7 mouse cellular contexts compared by ENCODE assay signal in genomic region chr5:139804107-139804551, GRCm38 (mm10). TPM values are rescaled to one million over a fixed set of nuclear protein-coding genes. Genes with fewer than 3 reads are reported as not detected.
A peak's percentile ranks its signal among the peaks of the same experiment; 100 is the strongest.
DNase-seq lines count a peak whose midpoint lies in the region; ATAC-seq lines count a peak whose summit lies in the region.

No protein-coding gene starts in this region.

- 0 out of 2 replicates have a peak overlapping the region, but pooled peaks have one; percentile 29 for H3K27ac ChIP-seq in neural tube, embryonic 11.5 days (ENCODE audit: low read depth, low read length)
- H3K27ac ChIP-seq in embryonic facial prominence, embryonic 14.5 days (replicated peaks; ENCODE audit: low read depth, low read length): no peak overlapping the region
- peak overlapping the region; percentile 99 for H3K27ac ChIP-seq in liver, embryonic 11.5 days (ENCODE audit: low read depth, low read length)
- peak overlapping the region; percentile 71 for H3K27ac ChIP-seq in stomach, embryonic 16.5 days (ENCODE audit: low read length)

- WGBS in neural tube, embryonic 11.5 days: 19% methylated on average over 6 of the region's 6 CpGs
- WGBS in embryonic facial prominence, embryonic 14.5 days: 14% methylated on average over 6 of the region's 6 CpGs
- 3% methylated on average over 6 of the region's 6 CpGs for WGBS in liver, embryonic 11.5 days
- WGBS in stomach, embryonic 16.5 days: 13% methylated on average over 6 of the region's 6 CpGs

- peaks cover 8% of the 10 kb centered on the region for H3K4me1 ChIP-seq in neural tube, embryonic 11.5 days (ENCODE audit: control insufficient read depth, insufficient read depth, low read length)
- no peaks in the 10 kb centered on the region; the same call in 1 of the 2 replicates for H3K4me1 ChIP-seq in embryonic facial prominence, embryonic 14.5 days (ENCODE audit: control insufficient read depth, insufficient read depth, low read length)
- peaks cover 39% of the 10 kb centered on the region for H3K4me1 ChIP-seq in liver, embryonic 11.5 days (replicated peaks; ENCODE audit: control insufficient read depth, insufficient read depth, low read length)
- peaks cover 19% of the 10 kb centered on the region for H3K4me1 ChIP-seq in stomach, embryonic 16.5 days (ENCODE audit: control insufficient read depth, insufficient read depth, low read length)

- H3K27me3 ChIP-seq in neural tube, embryonic 11.5 days (ENCODE audit: control insufficient read depth, insufficient read depth, low read length): no peaks in the 10 kb centered on the region
- H3K27me3 ChIP-seq in embryonic facial prominence, embryonic 14.5 days (replicated peaks; ENCODE audit: control insufficient read depth, insufficient read depth, low read length): no peaks in the 10 kb centered on the region
- no peaks in the 10 kb centered on the region for H3K27me3 ChIP-seq in liver, embryonic 11.5 days (replicated peaks; ENCODE audit: control insufficient read depth, insufficient read depth, low read length)
- no peaks in the 10 kb centered on the region for H3K27me3 ChIP-seq in stomach, embryonic 16.5 days (ENCODE audit: control insufficient read depth, insufficient read depth, low read length)

- ATAC-seq in neural tube, embryonic 11.5 days (ENCODE audit: insufficient read depth, low FRiP score, low TSS enrichment): no peak
- 0 out of 2 replicates have a peak, but pooled peaks have one; percentile 10 for ATAC-seq in embryonic facial prominence, embryonic 14.5 days (ENCODE audit: low read depth)
- ATAC-seq in liver, embryonic 11.5 days (replicated peaks; ENCODE audit: low FRiP score): peak; percentile 97
- ATAC-seq in stomach, embryonic 16.5 days (ENCODE audit: insufficient read depth, low FRiP score): peak; percentile 83

- no peaks in the 10 kb centered on the region for H3K9me3 ChIP-seq in neural tube, embryonic 11.5 days (ENCODE audit: control insufficient read depth, low read length)
- no peaks in the 10 kb centered on the region for H3K9me3 ChIP-seq in embryonic facial prominence, embryonic 14.5 days (ENCODE audit: control insufficient read depth, low read length)
- no peaks in the 10 kb centered on the region for H3K9me3 ChIP-seq in liver, embryonic 11.5 days (ENCODE audit: control insufficient read depth, low read length)
- H3K9me3 ChIP-seq in stomach, embryonic 16.5 days (replicated peaks; ENCODE audit: control insufficient read depth, low read length): no peaks in the 10 kb centered on the region

- peaks cover 4% of the 10 kb centered on the region; the same call in 1 of the 2 replicates for H3K36me3 ChIP-seq in neural tube, embryonic 11.5 days (ENCODE audit: control insufficient read depth, insufficient read depth, low read length)
- peaks cover 17% of the 10 kb centered on the region for H3K36me3 ChIP-seq in embryonic facial prominence, embryonic 14.5 days (ENCODE audit: control insufficient read depth, insufficient read depth, low read length)
- peaks cover 26% of the 10 kb centered on the region for H3K36me3 ChIP-seq in liver, embryonic 11.5 days (ENCODE audit: control insufficient read depth, insufficient read depth, low read length)
- H3K36me3 ChIP-seq in stomach, embryonic 16.5 days (ENCODE audit: control insufficient read depth, insufficient read depth, low read length): no peaks in the 10 kb centered on the region

- H3K4me2 ChIP-seq in neural tube, embryonic 11.5 days (ENCODE audit: low read depth): 0 out of 2 replicates have a peak overlapping the region, but pooled peaks have one; percentile 1
- no peak overlapping the region; the same call in 1 of the 2 replicates for H3K4me2 ChIP-seq in embryonic facial prominence, embryonic 14.5 days (ENCODE audit: low read depth, low read length)
- peak overlapping the region; percentile 64 for H3K4me2 ChIP-seq in liver, embryonic 11.5 days
- no peak overlapping the region for H3K4me2 ChIP-seq in stomach, embryonic 16.5 days (ENCODE audit: low read depth, low read length)

- H3K9ac ChIP-seq in neural tube, embryonic 11.5 days (ENCODE audit: low read length): no peak overlapping the region
- no peak overlapping the region for H3K9ac ChIP-seq in embryonic facial prominence, embryonic 14.5 days (ENCODE audit: low read depth, low read length)
- peak overlapping the region; percentile 63 for H3K9ac ChIP-seq in liver, embryonic 11.5 days (ENCODE audit: low read depth, low read length)
- no peak overlapping the region for H3K9ac ChIP-seq in stomach, embryonic 16.5 days (ENCODE audit: low read length)

- no peak overlapping the region for H3K4me3 ChIP-seq in neural tube, embryonic 11.5 days (ENCODE audit: low read depth, low read length)
- no peak overlapping the region for H3K4me3 ChIP-seq in embryonic facial prominence, embryonic 14.5 days (ENCODE audit: low read depth, low read length)
- H3K4me3 ChIP-seq in liver, embryonic 11.5 days (ENCODE audit: low read depth, low read length): peak overlapping the region; percentile 0; the same call in 1 of the 2 replicates
- no peak overlapping the region for H3K4me3 ChIP-seq in stomach, embryonic 16.5 days (replicated peaks; ENCODE audit: low read length)

- intact Hi-C loops in left cerebral cortex, postnatal 25 days (cut with DNase I): no loop called here
- intact Hi-C loops in gastrocnemius, postnatal 36 days (cut with DNase I): no loop called here

- DNase-seq in neural tube, embryonic 11.5 days (ENCODE audit: low spot score): no peak
- DNase-seq in neural tube, embryonic 10.5 days (ENCODE audit: extremely low spot score, low spot score): no peak
- no peak for DNase-seq in embryonic facial prominence, embryonic 14.5 days (ENCODE audit: low spot score)
- DNase-seq in liver, embryonic 11.5 days (ENCODE audit: low spot score): no peak
- DNase-seq in left cerebral cortex, postnatal 25 days (ENCODE audit: low spot score in 2 of 2): no peak
- DNase-seq in gastrocnemius, postnatal 36 days: no peak

RNA-seq across cellular contexts. Expression of gene Mafk, which starts 12.8 kb away (rescaled TPM):
- 7.0 and 8.3 TPM in 2 replicates for polyA plus RNA-seq in neural tube, embryonic 11.5 days (2014; fragmentation: Nextera tagmentation; extraction: Ambion mirVana)
- polyA plus RNA-seq in embryonic facial prominence, embryonic 14.5 days (2014; fragmentation: Nextera tagmentation; extraction: Ambion mirVana): 7.1 and 8.1 TPM in 2 replicates
- 30.4 and 35.1 TPM in 2 replicates for polyA plus RNA-seq in liver, embryonic 11.5 days (2014; fragmentation: Nextera tagmentation; extraction: Ambion mirVana)
- polyA plus RNA-seq in stomach, embryonic 16.5 days (2015; fragmentation: Nextera tagmentation; extraction: Ambion mirVana): 18.9 and 22.3 TPM in 2 replicates
- total RNA-seq in left cerebral cortex, postnatal 25 days (2021): 1 to 10 TPM; 6.8 TPM
- total RNA-seq in gastrocnemius, postnatal 36 days (2021): 10 to 100 TPM; 16.6 to 21.4 TPM

RNA-seq across cellular contexts. Expression of gene Tmem184a, which starts 15.6 kb away (rescaled TPM):
- polyA plus RNA-seq in neural tube, embryonic 11.5 days (2014; fragmentation: Nextera tagmentation; extraction: Ambion mirVana): 0.70 and 1.0 TPM in 2 replicates
- 4.3 and 5.5 TPM in 2 replicates for polyA plus RNA-seq in embryonic facial prominence, embryonic 14.5 days (2014; fragmentation: Nextera tagmentation; extraction: Ambion mirVana)
- polyA plus RNA-seq in liver, embryonic 11.5 days (2014; fragmentation: Nextera tagmentation; extraction: Ambion mirVana): 2.3 and 2.7 TPM in 2 replicates
- polyA plus RNA-seq in stomach, embryonic 16.5 days (2015; fragmentation: Nextera tagmentation; extraction: Ambion mirVana): 39.7 and 42.4 TPM in 2 replicates
- under 1 TPM in 1 of 2 experiments, not detected in 1; 0.48 TPM for total RNA-seq in left cerebral cortex, postnatal 25 days (2021)
- 1 to 10 TPM in 1 of 2 experiments, under 1 TPM in 1; 0.96 to 1.4 TPM for total RNA-seq in gastrocnemius, postnatal 36 days (2021)

RNA-seq across cellular contexts. Expression of gene Gm26938, which starts 22.1 kb away (rescaled TPM):
- 0.41 TPM in 1 of 2 replicates, not detected in the other for polyA plus RNA-seq in neural tube, embryonic 11.5 days (2014; fragmentation: Nextera tagmentation; extraction: Ambion mirVana)
- polyA plus RNA-seq in embryonic facial prominence, embryonic 14.5 days (2014; fragmentation: Nextera tagmentation; extraction: Ambion mirVana): not detected in 2 replicates
- polyA plus RNA-seq in liver, embryonic 11.5 days (2014; fragmentation: Nextera tagmentation; extraction: Ambion mirVana): not detected in 2 replicates
- not detected in 2 replicates for polyA plus RNA-seq in stomach, embryonic 16.5 days (2015; fragmentation: Nextera tagmentation; extraction: Ambion mirVana)
- total RNA-seq in left cerebral cortex, postnatal 25 days (2021): not detected
- total RNA-seq in gastrocnemius, postnatal 36 days (2021): not detected

RNA-seq across cellular contexts. Expression of gene Psmg3, which starts 22.6 kb away (rescaled TPM):
- 71.9 and 79.8 TPM in 2 replicates for polyA plus RNA-seq in neural tube, embryonic 11.5 days (2014; fragmentation: Nextera tagmentation; extraction: Ambion mirVana)
- 61.2 and 61.8 TPM in 2 replicates for polyA plus RNA-seq in embryonic facial prominence, embryonic 14.5 days (2014; fragmentation: Nextera tagmentation; extraction: Ambion mirVana)
- 112 and 124 TPM in 2 replicates for polyA plus RNA-seq in liver, embryonic 11.5 days (2014; fragmentation: Nextera tagmentation; extraction: Ambion mirVana)
- 62.5 and 62.9 TPM in 2 replicates for polyA plus RNA-seq in stomach, embryonic 16.5 days (2015; fragmentation: Nextera tagmentation; extraction: Ambion mirVana)
- 10 to 100 TPM; 20.5 to 21.0 TPM for total RNA-seq in left cerebral cortex, postnatal 25 days (2021)
- 1 to 10 TPM; 6.7 to 8.7 TPM for total RNA-seq in gastrocnemius, postnatal 36 days (2021)

RNA-seq across cellular contexts. Expression of gene Ints1, which starts 28.7 kb away (rescaled TPM):
- 33.4 and 35.9 TPM in 2 replicates for polyA plus RNA-seq in neural tube, embryonic 11.5 days (2014; fragmentation: Nextera tagmentation; extraction: Ambion mirVana)
- polyA plus RNA-seq in embryonic facial prominence, embryonic 14.5 days (2014; fragmentation: Nextera tagmentation; extraction: Ambion mirVana): 28.0 and 31.9 TPM in 2 replicates
- polyA plus RNA-seq in liver, embryonic 11.5 days (2014; fragmentation: Nextera tagmentation; extraction: Ambion mirVana): 34.9 TPM in 2 replicates
- 20.2 and 21.0 TPM in 2 replicates for polyA plus RNA-seq in stomach, embryonic 16.5 days (2015; fragmentation: Nextera tagmentation; extraction: Ambion mirVana)
- 10 to 100 TPM; 82.7 to 91.5 TPM for total RNA-seq in left cerebral cortex, postnatal 25 days (2021)
- total RNA-seq in gastrocnemius, postnatal 36 days (2021): 10 to 100 TPM; 27.4 to 31.2 TPM

Comparison
In these comparisons a context has a peak if more than half of its experiments do, and no peak if none do; other contexts are left out.
1. H3K4me2 ChIP-seq: peak in neural tube, embryonic 11.5 days (single experiment) and liver, embryonic 11.5 days (single experiment); none in embryonic facial prominence, embryonic 14.5 days (single experiment) and stomach, embryonic 16.5 days (single experiment).